Mouse (Mus musculus): Measurements from ENCODE around the gene Dennd4c.

DNA sequence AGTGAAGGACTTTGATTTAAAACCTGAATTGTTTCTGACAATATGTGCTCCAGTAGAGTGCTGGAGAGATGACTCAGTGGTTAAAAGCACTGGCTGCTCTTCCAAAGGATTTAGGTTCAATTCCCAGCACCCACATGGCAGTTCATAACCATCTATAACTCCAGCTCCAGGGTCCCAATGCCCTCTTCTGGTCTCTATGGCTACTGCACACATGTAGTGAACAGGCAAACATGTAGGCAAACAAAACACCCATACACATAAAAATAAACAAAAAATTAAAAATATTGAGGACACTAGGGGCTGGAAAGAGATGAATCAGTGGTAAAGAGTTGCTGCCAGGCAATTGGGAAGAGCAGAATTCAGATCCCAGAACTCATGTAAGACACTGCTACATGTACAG is 123.6 kb downstream of the Dennd4c start:
- TF ChIP-seq ZKSCAN1 (IDR thresholded peaks at IDR 0.05; ENCODE audit: borderline replicate concordance, low read depth, low read length), result no peak
- TF ChIP-seq ZNF384 (IDR thresholded peaks at IDR 0.05; ENCODE audit: low read depth, low read length), result no peak
- TF ChIP-seq CTCF (conservative IDR thresholded peaks at IDR 0.05 in 1 of 2, IDR thresholded peaks at IDR 0.05 in 1 of 2; ENCODE audit: low read depth in 2 of 2, low read length in 2 of 2), result no peak
- TF ChIP-seq E2F4 (IDR thresholded peaks at IDR 0.05; ENCODE audit: insufficient replicate concordance, low read depth, low read length), result no peak
- no peak for TF ChIP-seq CHD2 (IDR thresholded peaks at IDR 0.05; ENCODE audit: low read length)
- no peak for TF ChIP-seq EP300 (IDR thresholded peaks at IDR 0.05; ENCODE audit: low read length)
